Mouse (Mus musculus): ENCODE data around the gene Zfp691. TPM values are rescaled to one million over a fixed set of nuclear protein-coding genes. Genes with fewer than 3 reads are reported as not detected.

Zfp691 gene
- polyA plus RNA-seq, 1 experiment from 2014 or later: 2.1 TPM

DNA sequence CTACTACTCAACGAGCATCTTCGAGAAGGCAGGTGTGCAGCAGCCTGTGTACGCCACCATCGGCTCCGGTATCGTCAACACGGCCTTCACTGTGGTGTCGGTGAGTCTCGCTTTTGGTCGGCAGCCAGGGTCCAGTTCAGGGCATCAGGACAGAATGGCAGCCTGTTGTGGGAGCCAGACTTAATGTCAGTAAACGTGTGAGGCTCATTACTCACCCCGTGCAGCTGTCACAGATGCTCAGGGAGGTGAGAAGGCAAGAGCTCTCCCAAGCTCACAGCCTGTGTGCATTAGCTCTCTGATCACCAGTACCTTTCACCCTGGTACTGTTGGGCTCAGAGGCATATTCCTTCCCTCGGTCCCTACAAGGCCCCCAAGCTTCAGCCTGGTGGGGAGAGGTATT is 40.1 kb downstream of the Zfp691 start:
- Histone ChIP-seq H3K27ac (ENCODE audit: low read depth) (no peak overlapping the region), H3K4me1 (ENCODE audit: insufficient read depth) (peaks cover 2% of the 10 kb centered on the region; the same call in 1 of the 2 replicates), H3K27me3 (ENCODE audit: insufficient read depth, low read length) (no peaks in the 10 kb centered on the region), H3K9ac (replicated peaks) (no peak overlapping the region), H3K9me3 (ENCODE audit: low read length) (no peaks in the 10 kb centered on the region), H3K36me3 (replicated peaks; ENCODE audit: insufficient read depth, low read length) (peaks cover 89% of the 10 kb centered on the region), H3K4me3 (ENCODE audit: low read depth, low read length) (no peak overlapping the region), H3K4me2 (ENCODE audit: low read depth, low read length) (no peak overlapping the region)
- 92% methylated on average over 13 of the region's 13 CpGs for WGBS (ENCODE audit: insufficient replicate concordance)
- ATAC-seq (no peak), DNase-seq (no peak)
- TF ChIP-seq EP300 (IDR thresholded peaks at IDR 0.05; ENCODE audit: low read depth): no peak
- TF ChIP-seq CTCF (IDR thresholded peaks at IDR 0.05; ENCODE audit: low read depth): no peak

DNA sequence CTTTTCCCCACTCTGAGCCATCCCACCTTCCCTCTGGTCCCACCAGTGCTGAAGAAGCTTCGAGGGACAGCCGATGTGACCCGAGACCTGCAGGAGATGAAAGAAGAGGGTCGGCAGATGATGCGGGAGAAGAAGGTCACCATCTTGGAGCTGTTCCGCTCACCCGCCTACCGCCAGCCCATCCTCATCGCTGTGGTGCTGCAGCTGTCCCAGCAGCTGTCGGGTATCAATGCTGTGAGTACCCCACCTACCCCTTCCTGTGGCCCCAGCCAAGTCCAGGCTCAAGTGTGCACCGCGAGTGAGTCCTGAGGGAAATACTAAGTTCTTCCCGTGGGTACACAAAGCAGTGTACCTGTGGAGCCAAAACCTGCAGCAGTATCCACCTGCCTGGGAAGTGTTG is 40.7 kb downstream of the Zfp691 start:
- Histone ChIP-seq H3K9ac (replicated peaks) (no peak overlapping the region), H3K4me3 (ENCODE audit: low read depth, low read length) (no peak overlapping the region), H3K36me3 (replicated peaks; ENCODE audit: insufficient read depth, low read length) (peaks cover 89% of the 10 kb centered on the region), H3K4me1 (ENCODE audit: insufficient read depth) (peaks cover 5% of the 10 kb centered on the region), H3K9me3 (ENCODE audit: low read length) (no peaks in the 10 kb centered on the region), H3K27ac (ENCODE audit: low read depth) (no peak overlapping the region), H3K4me2 (ENCODE audit: low read depth, low read length) (no peak overlapping the region), H3K27me3 (ENCODE audit: insufficient read depth, low read length) (no peaks in the 10 kb centered on the region)
- no peak for DNase-seq
- WGBS (ENCODE audit: insufficient replicate concordance): 94% methylated on average over 13 of the region's 13 CpGs
- ATAC-seq: no peak
- TF ChIP-seq CTCF (IDR thresholded peaks at IDR 0.05; ENCODE audit: low read depth) (no peak), EP300 (IDR thresholded peaks at IDR 0.05; ENCODE audit: low read depth) (no peak)

DNA sequence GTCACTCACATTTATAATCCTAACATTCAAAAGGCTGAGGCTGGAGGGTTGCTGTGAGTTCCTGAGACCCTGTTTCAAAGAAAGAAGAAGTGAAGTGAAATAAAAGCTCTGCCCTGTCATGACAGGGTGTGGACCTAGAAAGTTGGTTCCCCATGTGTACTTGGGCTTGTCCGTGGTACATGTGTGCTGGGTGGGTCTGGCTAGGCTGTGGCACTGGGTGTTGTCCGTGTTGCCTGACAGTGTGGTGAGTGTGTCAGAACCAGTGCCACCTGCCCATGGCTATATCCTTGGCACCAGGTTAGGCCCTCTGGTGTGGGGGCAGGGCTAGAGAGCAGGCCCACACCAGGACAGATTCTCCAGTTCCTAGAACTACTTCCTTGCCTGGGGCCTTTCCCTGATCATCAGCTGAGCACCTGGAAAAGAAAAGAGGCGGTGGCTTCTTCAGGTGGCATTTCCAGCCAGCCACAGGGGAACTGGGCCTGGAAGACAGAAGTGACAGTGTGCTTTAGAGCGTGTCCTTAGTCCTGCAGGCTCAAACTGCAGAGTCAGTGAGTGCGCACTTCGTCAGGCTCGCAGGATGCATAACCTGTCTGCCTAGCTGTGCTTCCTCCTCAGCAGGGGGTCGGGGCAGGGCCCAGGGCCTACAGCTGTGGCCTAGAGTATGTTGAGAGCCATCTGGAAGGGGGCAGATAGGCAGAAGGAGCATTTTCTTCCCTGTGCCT is 42.6 kb downstream of the Zfp691 start:
- WGBS (ENCODE audit: insufficient replicate concordance): 81% methylated on average over 8 of the region's 8 CpGs
- peaks cover 21% of the 10 kb centered on the region for H3K4me1 ChIP-seq (ENCODE audit: insufficient read depth)
- no peak overlapping the region for H3K4me3 ChIP-seq (ENCODE audit: low read depth, low read length)
- TF ChIP-seq EP300 (IDR thresholded peaks at IDR 0.05; ENCODE audit: low read depth) (no peak), CTCF (IDR thresholded peaks at IDR 0.05; ENCODE audit: low read depth) (no peak)
- ATAC-seq (0 out of 2 replicates have a peak, but pooled peaks have one; percentile 5), DNase-seq (no peak)
- no peaks in the 10 kb centered on the region for H3K27me3 ChIP-seq (ENCODE audit: insufficient read depth, low read length)
- no peaks in the 10 kb centered on the region for H3K9me3 ChIP-seq (ENCODE audit: low read length)
- H3K4me2 ChIP-seq (ENCODE audit: low read depth, low read length): no peak overlapping the region
- no peak overlapping the region for H3K27ac ChIP-seq (ENCODE audit: low read depth)
- H3K9ac ChIP-seq (replicated peaks): no peak overlapping the region
- peaks cover 78% of the 10 kb centered on the region for H3K36me3 ChIP-seq (replicated peaks; ENCODE audit: insufficient read depth, low read length)

- H3K9me3 ChIP-seq (ENCODE audit: low read length): no peaks in the 10 kb centered on the region
- H3K27me3 ChIP-seq (ENCODE audit: insufficient read depth, low read length): no peaks in the 10 kb centered on the region
- peaks cover 74% of the 10 kb centered on the region for H3K36me3 ChIP-seq (replicated peaks; ENCODE audit: insufficient read depth, low read length)
- 70% methylated on average over 1 of the region's 1 CpGs for WGBS (ENCODE audit: insufficient replicate concordance)
- TF ChIP-seq CTCF (IDR thresholded peaks at IDR 0.05; ENCODE audit: low read depth) (no peak), EP300 (IDR thresholded peaks at IDR 0.05; ENCODE audit: low read depth) (no peak)
- DNase-seq (no peak), ATAC-seq (no peak)
- H3K27ac ChIP-seq (ENCODE audit: low read depth): no peak overlapping the region
- no peak overlapping the region for H3K4me3 ChIP-seq (ENCODE audit: low read depth, low read length)
- H3K4me1 ChIP-seq (ENCODE audit: insufficient read depth): peaks cover 44% of the 10 kb centered on the region
- H3K9ac ChIP-seq (replicated peaks): no peak overlapping the region
- no peak overlapping the region for H3K4me2 ChIP-seq (ENCODE audit: low read depth, low read length)
These were observed 44.9 kb downstream of the Zfp691 start for GRCm38 (mm10) chr4:119129096-119129495.

- no peak for DNase-seq
- no peak for ATAC-seq
- WGBS (ENCODE audit: insufficient replicate concordance): 55% methylated on average over 7 of the region's 7 CpGs
- H3K27ac ChIP-seq (ENCODE audit: low read depth): no peak overlapping the region
- H3K9ac ChIP-seq (replicated peaks): no peak overlapping the region
- no peak overlapping the region for H3K4me3 ChIP-seq (ENCODE audit: low read depth, low read length)
- H3K9me3 ChIP-seq (ENCODE audit: low read length): no peaks in the 10 kb centered on the region
- no peaks in the 10 kb centered on the region for H3K27me3 ChIP-seq (ENCODE audit: insufficient read depth, low read length)
- H3K4me1 ChIP-seq (ENCODE audit: insufficient read depth): peaks cover 49% of the 10 kb centered on the region
- H3K4me2 ChIP-seq (ENCODE audit: low read depth, low read length): no peak overlapping the region
- no peak for TF ChIP-seq CTCF (IDR thresholded peaks at IDR 0.05; ENCODE audit: low read depth)
- no peak for TF ChIP-seq EP300 (IDR thresholded peaks at IDR 0.05; ENCODE audit: low read depth)
- H3K36me3 ChIP-seq (replicated peaks; ENCODE audit: insufficient read depth, low read length): peaks cover 74% of the 10 kb centered on the region
These were observed 45.4 kb downstream of the Zfp691 start for GRCm38 (mm10) chr4:119128547-119128946.

GRCm38 (mm10) chr4:119127229-119127628 is 46.8 kb downstream of the Zfp691 start:
- no peaks in the 10 kb centered on the region for H3K9me3 ChIP-seq (ENCODE audit: low read length)
- H3K9ac ChIP-seq (replicated peaks): no peak overlapping the region
- WGBS (ENCODE audit: insufficient replicate concordance): 26% methylated on average over 6 of the region's 6 CpGs
- no peaks in the 10 kb centered on the region for H3K27me3 ChIP-seq (ENCODE audit: insufficient read depth, low read length)
- H3K36me3 ChIP-seq (replicated peaks; ENCODE audit: insufficient read depth, low read length): peaks cover 74% of the 10 kb centered on the region
- peak overlapping the region; percentile 83 for H3K27ac ChIP-seq (ENCODE audit: low read depth)
- DNase-seq: no peak
- TF ChIP-seq EP300 (IDR thresholded peaks at IDR 0.05; ENCODE audit: low read depth): no peak
- no peak for TF ChIP-seq CTCF (IDR thresholded peaks at IDR 0.05; ENCODE audit: low read depth)
- peak overlapping the region; percentile 18; the same call in 1 of the 2 replicates for H3K4me2 ChIP-seq (ENCODE audit: low read depth, low read length)
- ATAC-seq: peak; percentile 28
- H3K4me3 ChIP-seq (ENCODE audit: low read depth, low read length): no peak overlapping the region
- peaks cover 49% of the 10 kb centered on the region for H3K4me1 ChIP-seq (ENCODE audit: insufficient read depth)

All from liver, postnatal 0 days (tissue).